Mouse (Mus musculus): Measurements from ENCODE around the gene Ino80b.

Ino80b gene

DNA sequence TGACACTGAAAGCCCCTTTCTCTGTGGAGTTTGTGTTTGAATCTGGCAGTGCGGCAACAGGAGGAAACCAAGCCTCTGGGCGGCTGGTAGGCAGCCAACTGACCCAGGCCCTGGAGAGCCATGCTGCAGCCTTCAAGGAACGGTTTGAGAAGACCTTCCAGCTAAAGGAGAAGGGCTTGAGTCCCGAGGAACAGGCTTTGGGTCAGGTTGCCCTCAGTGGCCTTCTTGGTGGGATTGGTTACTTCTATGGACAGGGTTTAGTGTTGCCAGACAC is 8.1 kb downstream of the Ino80b start:
- no peak for DNase-seq (ENCODE audit: low read depth)

DNA sequence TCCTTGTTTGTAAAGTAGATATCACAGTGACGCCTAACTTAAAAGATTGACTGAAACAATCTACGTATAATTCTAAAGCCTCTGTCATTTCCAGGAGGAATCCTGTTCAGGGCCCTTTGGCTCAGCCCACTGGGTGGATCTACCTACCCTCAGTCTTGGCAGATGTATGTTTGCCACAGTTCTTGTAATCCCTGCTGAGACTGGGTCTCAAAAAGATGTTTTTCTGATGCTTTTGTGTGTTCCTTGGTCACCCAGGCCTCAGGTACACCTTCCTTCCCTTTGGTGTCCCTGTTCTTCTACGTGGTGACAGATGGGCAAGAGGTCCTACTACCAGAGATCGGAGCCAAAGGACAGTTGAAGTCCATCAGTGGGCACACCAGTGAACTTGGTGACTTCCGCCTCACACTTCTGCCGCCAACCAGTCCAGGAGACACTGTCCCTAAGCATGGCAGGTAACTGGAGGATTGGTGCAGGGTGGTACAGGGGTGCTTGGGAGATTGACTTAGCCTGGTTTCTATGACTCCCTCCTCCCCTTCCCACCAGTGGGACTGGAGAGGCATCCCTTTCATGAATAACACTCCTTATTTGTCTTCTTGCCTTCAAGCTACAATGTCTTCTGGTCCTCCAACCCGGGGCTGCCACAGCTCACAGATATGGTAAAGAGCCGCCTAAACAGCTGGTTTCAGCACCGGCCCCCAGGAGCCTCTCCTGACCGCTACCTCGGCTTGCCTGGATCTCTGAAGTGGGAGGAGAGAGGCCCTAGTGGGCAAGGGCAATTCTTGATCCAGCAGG is 8.7 kb downstream of the Ino80b start:
- no peak for DNase-seq (ENCODE audit: low read depth)

DNA sequence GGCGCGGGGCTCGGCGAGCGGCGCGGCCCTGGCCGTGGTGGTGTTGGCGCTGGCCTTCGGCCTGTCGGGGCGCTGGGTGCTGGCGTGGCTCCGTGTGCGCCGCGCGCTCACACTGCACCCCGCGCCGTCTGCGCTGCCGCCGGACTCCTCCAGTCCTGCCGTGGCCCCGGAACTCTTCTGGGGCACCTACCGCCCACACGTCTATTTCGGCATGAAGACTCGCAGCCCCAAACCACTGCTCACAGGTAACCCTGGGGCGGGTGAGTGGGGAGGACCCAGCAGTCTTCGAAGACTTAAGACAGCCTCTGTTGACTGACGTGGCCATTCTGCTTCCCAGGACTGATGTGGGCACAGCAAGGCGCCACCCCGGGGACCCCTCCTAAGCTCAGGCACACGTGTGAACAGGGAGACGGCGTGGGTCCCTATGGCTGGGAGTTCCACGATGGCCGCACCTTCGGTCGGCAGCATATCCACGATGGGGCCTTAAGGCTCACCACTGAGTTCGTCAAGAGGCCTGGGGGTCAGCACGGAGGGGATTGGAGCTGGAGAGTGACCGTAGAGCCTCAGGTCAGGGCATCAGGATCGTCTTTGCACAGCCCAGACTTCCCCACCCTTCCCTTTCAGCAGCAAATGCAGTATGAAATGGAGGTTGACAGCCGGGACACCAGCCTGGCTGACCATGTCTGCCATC is 9.4 kb downstream of the Ino80b start:
- DNase-seq (ENCODE audit: low read depth): peak; percentile 73

DNA sequence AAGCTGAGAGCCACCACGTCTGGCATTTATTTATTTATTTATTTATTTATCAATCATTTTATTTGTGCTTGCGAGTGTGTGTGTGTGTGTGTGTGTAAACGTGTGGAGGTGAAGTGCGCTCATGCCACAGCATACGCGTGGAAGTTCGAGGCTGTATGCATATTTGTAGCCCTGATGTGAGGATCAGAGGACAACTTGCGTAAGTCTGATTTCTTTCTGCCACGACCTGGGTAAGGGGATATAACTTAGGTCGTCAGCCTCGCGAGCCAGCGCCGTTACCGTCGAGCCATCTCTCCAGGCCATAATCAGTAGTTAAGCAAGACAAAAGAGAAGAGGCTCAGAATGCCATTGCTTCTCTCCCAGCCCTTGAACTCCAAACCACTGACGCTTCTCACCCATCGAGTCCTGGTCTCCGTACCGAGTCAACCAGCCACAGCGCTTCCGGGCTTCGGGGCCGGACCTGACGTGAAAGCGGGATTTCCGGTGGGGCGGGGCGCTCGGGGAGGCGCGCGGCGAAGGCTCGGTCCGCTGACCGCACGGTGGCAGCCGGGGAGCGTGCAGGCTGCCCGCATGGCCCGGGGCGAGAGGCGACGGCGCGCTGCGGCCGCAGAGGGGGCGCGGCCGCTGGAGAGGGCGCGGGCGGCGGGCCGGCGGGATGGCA is 10.1 kb downstream of the Ino80b start, which contains the start of gene Mogs:
Gene Mogs, plus strand, starts transcription at position 486 of the 661 bp plus-strand sequence.
- DNase-seq (ENCODE audit: low read depth): peak; percentile 95

DNA sequence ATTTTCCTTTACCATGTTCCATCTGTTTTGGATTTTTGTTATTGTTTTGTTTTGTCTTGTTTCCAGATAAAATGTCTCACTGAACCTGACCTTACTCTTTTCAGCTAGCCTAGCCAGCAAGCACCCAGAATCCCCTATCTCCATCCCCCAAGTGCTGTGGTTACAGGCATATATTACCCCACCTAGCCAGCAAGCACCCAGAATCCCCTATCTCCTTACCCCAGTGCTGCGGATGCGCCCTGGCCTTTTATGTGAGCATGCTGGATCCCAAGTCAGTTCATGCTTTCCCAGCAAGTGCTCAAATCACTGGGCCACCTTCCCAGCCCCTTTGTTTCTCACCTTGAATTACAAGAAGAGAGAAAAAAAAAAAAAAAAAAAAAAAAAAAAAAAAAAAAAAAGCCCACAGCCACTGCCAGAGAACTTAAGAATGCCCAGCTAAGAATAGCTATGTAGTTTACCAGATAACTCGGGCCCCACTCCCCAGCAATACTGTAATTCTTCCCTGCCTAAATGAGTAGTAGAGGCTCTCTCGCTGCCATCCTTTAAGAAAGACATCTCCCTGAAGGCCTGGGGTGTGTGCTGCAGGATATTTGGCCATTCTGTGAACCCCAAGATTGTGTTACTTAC is 13.6 kb downstream of the Ino80b start:
- DNase-seq (ENCODE audit: low read depth): no peak

DNA sequence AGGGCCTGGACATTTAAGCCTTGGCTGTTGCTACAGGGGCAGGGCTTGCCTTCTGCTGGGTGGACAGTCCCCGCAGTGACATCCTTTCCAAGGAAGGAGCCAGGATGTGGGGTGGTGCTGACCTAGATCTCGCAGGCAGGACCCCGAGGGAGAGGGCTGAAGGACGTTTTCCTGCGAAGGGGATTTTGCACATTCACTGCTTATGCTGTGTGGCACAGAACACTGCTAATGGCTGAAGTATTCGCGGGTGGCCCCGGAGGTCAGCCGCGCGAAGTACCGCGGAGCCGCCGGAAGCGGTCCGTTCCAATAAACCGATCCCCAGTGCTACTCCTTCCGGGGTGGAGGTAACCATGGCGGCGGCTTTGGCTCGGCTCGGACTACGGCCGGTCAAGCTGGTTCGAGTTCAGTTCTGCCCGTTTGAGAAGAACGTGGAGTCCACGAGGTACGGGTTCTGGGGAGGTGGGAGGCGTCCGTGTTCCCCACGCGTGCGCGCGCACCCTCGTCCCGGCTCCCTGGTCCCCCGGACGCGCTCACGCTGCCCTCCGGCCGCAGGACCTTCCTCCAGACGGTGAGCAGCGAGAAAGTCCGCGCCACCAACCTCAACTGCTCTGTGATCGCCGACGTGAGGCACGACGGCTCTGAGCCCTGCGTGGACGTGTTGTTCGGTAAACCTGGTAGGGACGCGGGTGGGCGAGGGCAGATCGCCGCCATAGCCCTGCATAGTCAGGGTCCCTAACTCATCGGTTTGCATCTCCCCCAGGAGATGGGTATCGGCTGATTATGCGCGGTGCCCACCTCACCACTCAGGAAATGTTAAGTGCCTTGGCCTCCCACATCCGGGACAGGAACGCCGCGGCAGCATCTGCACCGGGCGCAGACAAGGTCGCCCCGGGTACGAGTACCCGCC is 16.2 kb downstream of the Ino80b start, which contains the start of gene Mrpl53:
Gene Mrpl53, plus strand, starts transcription at position 279 of the 907 bp plus-strand sequence.
- peak; percentile 81 for DNase-seq (ENCODE audit: low read depth)

DNA sequence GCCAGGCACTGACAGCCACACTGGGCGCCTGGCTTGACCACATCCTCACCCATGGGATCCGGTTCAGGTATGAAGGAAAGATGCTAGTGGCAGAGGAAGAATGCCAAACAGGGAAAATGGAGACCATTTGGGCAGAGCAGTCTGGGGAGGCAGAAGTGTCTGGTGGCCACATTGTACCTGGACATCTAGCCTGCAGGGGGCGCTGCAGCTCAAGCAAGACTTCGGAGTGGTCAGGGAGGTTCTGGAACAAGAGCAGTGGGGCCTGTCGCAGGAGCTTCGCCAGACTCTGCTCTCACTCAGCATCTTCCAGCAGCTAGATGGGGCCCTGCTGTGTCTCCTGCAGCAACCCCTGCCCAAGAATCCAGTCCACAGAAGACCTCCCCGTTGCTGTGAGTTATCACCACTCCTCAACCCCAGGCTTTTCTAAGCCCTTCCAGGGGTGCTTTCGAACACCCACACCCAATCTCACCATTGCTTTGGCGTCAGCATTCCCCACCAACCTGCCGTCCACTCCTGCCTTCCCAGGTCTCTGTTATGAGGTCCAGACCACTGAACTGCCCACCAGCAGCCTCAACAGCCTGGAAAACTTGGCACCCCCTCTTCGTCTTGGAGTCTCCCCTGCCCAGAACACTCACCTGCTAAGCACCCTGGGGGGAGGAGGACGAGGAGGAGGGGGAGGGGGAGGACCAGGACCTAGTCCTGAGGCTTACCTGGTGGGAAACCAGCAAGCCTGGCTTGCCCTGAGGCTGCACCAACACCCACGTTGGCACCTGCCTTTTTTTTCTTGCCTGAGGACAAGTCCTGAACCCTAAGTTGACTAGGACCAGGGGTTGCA is 17.4 kb downstream of the Ino80b start:
- peak; percentile 90 for DNase-seq (ENCODE audit: low read depth)

DNA sequence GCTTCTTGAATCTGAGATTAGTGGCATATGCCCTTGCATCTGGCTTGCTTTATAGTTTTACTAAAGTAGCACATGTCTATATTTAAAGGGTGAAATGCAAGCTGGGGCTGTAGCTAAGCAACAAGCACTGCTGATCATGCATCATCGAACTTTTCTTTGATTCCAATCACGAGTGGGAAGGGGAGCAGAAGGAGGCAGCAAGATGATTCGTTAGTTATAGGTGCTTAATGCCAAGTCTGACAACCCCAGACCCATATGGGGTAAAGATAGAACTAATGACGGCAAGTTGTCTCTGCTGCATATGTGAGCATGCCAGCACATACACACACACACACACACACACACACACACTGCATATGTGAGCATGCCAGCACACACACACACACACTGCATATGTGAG is 21.1 kb downstream of the Ino80b start:
- no peak for DNase-seq (ENCODE audit: low read depth)

DNA sequence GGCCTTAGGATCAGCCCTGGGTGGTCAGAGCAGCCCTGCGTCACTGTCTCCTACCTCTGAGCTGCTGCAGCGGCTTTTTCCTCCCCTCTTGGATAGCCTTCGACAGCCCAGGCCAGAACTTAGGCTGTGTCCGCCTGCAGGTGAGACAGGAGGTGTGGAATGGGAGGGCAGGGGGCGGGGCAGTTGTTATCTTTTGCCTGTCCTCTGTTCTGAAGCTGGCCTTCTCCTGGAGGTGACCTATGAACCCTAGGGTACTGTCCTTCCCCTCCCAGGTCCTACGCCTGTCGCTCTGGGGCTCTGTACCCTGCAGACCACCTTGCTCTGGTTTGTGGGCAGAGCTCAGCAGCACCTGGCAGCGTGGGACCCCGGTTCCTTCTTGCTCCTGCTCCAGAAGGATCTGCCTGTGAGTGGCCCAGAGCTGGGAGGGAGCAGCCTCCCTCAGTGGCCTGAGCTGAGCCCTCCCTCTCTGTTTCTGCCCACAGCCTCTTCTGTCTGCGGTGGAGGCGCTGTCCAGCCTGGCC is 22.0 kb downstream of the Ino80b start:
- no peak for DNase-seq (ENCODE audit: low read depth)

DNA sequence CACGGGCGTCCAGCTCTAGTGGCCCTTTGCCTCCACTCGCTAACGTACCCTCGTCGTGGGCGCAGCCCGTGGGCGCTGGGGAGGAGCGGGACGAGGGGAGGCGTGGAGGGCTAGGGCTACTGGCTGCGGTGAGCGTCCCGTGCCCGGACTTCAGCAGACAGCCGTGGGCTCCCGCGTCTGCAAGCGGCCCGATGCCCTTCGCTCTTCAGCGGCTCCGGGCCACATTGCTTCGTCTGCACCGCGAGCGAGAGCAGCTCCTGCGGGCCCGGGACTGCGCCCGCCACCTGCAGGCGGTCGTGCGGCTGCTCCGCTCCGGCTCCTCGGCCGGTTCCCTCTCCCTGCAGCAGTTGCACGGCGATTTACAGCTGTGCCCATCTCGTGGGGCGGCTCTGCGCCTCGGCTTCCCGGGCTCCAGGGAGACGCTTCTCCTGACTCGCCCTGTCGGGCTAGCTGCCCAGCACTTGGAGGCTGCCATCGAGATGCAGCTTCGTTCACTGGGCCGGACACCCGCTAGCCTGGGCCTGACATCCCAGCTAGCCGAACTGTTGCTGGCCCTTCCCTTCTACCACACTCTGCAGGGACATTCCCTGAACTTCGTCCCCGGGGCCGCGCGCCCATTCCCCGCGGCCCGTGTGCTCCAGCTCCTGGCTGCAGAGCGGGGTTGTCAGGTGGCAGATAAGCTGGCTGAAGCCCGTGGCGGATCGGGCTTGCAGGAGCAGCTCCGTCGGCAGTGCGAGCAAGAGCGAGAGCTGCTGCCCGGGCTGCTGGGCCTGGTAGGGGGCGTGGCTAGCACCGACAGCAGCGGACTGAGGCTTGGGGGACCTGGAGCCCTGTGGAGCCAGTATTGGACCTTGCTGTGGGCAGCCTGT is 23.3 kb downstream of the Ino80b start:
- DNase-seq (ENCODE audit: low read depth): peak; percentile 81

DNA sequence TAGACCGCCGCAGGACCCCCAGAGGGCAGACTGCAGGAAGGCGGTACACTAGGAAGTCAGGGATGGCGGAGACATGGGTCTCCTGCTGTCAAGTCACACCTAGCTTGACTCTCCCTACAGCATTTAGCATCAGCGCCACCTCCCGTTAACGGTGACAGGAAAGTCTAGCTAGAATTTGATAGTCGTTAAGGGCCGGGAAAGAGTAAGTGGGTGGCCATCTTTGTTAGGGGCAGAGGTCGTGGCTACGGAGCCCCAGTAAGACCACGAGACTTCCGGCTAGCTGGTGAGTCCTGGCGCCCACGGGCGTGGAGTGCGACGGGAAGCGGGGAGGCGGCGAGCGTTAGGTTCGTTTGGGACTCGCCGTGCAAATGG is 23.9 kb downstream of the Ino80b start, which contains the start of the genes Ccdc142 and Gm42688:
Gene Ccdc142, plus strand, starts transcription at position 286 of the 372 bp plus-strand sequence.
Gene Gm42688, plus strand, starts transcription at position 302 of the 372 bp plus-strand sequence.
- DNase-seq (ENCODE audit: low read depth): peak; percentile 95

DNA sequence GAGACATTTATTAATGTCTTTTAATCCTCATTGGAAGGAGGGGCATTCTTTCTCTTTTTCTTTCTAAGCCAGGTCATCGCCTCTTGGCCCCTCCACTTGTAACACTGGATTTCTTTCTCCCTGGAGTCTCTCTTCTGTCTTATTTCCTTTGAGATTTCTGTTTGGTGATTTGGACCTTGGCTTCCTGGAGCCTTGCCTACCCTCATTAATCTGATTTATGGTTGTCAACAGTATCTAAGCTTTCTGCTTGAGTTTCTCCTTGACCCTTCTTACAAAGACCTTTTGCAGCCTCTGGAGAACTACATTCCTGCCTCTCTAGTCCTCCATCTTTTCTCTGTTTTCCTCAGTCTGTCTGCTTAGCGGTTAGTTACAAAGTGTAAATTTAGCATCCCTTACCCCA is 26.8 kb downstream of the Ino80b start:
- no peak for DNase-seq (ENCODE audit: low read depth)

DNA sequence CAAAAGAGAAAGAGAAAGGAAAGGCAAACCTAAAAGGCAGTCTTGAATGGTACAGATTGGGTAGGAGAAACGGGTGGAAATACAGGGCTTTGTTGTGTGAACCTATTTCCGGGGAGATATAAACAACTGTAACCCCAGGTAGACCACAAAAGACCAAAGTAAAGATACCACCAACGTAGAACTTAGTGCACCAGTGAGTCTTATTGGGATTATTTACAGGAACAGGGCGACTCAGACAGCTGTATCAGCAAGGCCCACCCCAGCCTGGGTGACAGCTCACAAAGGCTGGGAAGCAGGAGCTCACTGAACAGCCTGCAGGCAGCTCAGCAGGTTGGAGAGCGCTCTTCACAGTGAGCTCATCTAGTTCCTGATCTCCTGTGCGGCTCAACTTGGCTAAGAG is 29.3 kb downstream of the Ino80b start:
- DNase-seq (ENCODE audit: low read depth): peak; percentile 83

DNA sequence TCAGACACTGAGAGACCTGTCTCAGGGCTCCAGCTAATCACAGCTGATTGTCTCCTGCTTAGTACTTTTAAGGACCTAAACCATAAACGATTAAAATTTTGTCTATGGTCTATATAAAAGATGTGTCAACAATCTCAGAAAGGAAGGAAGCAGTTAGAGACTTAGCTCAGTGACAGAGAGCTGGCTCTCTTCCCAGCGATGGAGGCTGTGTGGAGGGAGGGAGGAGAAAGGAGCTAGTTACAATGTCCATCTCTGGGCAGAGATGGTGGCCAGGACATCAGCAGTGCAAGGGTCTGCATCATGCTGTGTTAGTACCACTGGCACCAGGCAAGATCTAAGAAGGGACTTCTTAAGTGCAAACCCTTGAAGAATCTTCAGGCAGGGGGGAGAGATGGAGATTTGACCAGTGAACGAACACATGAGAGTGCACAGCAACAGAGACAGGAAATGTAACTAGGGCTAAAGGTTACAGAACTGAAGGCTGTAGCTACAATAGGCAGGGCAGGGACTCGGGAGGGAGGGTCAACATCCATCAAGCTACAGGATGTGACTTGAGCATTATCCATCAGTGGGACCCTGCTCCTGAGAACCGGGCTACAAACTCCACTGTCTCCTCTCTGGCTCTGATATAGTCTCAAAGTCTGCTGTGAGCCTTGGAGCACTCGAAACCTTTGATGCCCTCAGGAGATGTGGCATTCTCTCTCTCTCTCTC is 32.7 kb downstream of the Ino80b start:
- no peak for DNase-seq (ENCODE audit: low read depth)

DNA sequence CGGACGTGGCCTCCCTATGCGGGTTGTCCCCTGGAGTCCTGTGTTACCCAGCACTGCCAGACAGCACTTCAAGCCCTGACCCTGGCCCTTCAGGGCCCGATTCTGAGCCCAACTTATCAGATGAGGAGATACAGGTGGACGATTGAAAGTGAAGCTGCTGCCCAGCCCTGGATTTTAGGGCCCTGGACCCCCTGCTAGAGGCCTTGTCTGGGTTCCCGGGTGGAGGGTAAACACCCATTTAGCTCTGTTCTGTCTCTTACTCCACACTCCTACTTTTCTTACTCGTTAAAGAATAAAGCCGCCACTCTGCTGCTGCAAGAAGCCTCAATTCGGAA is 37.3 kb downstream of the Ino80b start:
- no peak for DNase-seq (ENCODE audit: low read depth)

DNA sequence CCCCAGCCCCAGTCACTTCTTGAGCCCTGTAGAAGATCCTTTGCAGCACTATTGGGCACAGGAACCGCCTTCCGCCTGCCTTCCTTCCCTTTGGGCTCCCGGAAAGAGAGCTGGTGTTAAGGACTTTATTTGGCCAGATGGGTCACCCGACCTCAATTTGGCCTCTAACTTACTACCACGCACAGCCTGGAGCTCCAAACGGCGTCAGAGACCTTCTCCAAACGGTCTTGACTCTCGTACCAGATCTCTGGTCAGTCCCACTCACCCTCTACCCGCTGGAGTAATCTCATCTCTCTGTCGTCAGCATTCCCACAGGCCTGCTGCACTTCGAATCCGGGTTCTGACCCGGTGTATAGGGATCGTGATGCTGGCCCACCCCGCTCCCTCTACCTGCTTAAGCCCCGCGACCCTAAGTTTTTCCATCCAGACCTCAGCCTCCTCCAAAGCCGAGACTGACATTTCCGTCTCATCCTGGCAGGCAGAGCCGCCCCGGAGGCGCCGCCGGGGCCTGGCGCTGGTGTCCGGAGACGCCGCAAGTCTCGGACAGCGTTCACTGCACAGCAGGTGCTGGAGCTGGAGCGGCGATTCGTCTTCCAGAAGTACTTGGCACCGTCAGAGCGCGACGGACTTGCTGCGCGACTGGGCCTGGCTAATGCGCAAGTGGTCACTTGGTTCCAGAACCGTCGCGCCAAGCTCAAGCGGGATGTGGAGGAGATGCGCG is 37.9 kb downstream of the Ino80b start:
- DNase-seq (ENCODE audit: low read depth): no peak

DNA sequence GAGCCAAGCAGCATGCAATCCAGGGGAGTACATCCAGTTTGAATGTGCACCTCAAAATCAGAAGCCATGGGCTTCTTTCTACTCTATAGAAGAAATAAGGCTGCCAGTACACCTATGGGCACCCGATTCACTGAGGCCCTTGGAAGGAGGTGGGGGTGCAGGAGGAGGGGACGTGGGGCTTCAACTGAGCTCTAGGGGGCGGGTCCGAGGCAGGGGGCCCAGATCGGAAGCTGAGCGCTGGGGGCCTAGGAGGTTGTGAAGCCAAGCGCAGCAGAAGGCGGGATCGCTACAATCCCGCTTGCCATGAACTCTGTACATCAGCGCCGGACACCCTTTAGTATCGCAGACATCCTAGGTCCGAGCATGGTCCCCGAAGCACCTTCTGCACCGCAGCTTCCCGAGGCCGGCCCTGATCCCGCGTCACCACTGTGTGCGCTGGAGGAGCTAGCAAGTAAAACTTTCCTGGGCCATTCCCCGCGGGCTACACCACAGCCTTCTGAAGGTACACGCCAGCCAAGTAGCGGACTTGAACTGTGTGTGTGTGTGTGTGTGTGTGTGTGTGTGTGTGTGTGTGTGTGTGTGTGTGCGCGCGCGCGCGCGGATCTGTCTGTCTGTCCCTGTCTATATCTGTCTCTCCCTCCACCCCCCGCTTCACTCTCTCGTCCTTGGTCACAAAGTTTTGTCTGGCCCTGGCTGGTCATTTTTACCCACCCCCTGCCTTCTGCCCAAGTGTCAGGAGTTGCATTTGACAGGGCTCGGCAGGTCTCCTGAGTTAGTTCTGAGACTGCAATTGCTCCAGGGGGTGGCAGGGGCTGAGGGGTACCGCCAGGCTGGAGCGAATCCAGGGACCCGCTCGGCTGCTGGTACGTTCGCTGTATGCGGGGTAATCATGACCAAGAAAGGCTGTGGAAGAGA is 38.9 kb downstream of the Ino80b start, which contains the start of gene Lbx2:
Gene Lbx2, plus strand, starts transcription at position 247 of the 915 bp plus-strand sequence.
- no peak for DNase-seq (ENCODE audit: low read depth)
